Mouse (Mus musculus) spleen, adult 2 months (tissue): ENCODE results near the gene 1810043G02Rik.
"Not testable (repeated sequence)": the region's sequence is repeated elsewhere in the genome, so short reads cannot be mapped to it uniquely, and the experiment has no call there.

ENCODE experiments used
- CTCF ChIP-seq: fragments of 200-500 bp; IDR thresholded peaks from 2 replicates; pipeline ENCODE4 v1.5.1; 2011; ENCODE audit warnings: mild to moderate bottlenecking, inconsistent platforms; ENCODE audit not compliant: insufficient read depth, insufficient read length, insufficient replicate concordance; ENCODE audit errors: extremely low read depth
- POLR2A ChIP-seq: fragments of 200-500 bp; IDR thresholded peaks from 2 replicates; pipeline ENCODE4 v1.6.1; 2011; ENCODE audit warnings: low read depth, low read length, inconsistent platforms

- not testable (repeated sequence) for TF ChIP-seq CTCF, POLR2A
Measured at GRCm38 (mm10) chr10:78025453-78025852, 47.1 kb downstream of the 1810043G02Rik start.
